In genomic region chr11:49841886-49842285, GRCm38 (mm10) we compare ENCODE assay signal across 22 mouse cellular contexts. TPM values are rescaled to one million over a fixed set of nuclear protein-coding genes. Genes with fewer than 3 reads are reported as not detected.
"Had no signal": no experiment of that assay in that cellular context is flagged by ENCODE, and none has a peak within 500 bp of the region (broad histone marks: within the 10 kb centered on the region; RNA-seq: fewer than 3 reads in every experiment).

No protein-coding gene starts in this region.

- H3K4me2 ChIP-seq: limb, embryonic 15.5 days; lung, embryonic 15.5 days; midbrain, embryonic 13.5 days had no signal

- H3K9ac ChIP-seq: limb, embryonic 15.5 days; liver, embryonic 14.5 days; lung, embryonic 15.5 days; midbrain, embryonic 13.5 days had no signal

- H3K36me3 ChIP-seq: lung, embryonic 15.5 days; midbrain, embryonic 13.5 days had no signal

- H3K27ac ChIP-seq: layer of hippocampus, adult 2 months; limb, embryonic 15.5 days; liver, embryonic 14.5 days; lung, embryonic 15.5 days; midbrain, embryonic 10.5 days; midbrain, embryonic 13.5 days; stomach, postnatal 0 days had no signal

- ATAC-seq: midbrain, embryonic 13.5 days; midbrain, embryonic 16.5 days had no signal

- H3K4me3 ChIP-seq: layer of hippocampus, adult 2 months; limb, embryonic 15.5 days; lung, embryonic 15.5 days; megakaryocyte, embryonic 14.5 days; midbrain, embryonic 10.5 days; midbrain, embryonic 13.5 days had no signal

- H3K27me3 ChIP-seq: limb, embryonic 15.5 days; lung, embryonic 15.5 days; megakaryocyte, embryonic 14.5 days; midbrain, embryonic 13.5 days had no signal

- H3K9me3 ChIP-seq: limb, embryonic 15.5 days; lung, embryonic 15.5 days; megakaryocyte, embryonic 14.5 days; midbrain, embryonic 10.5 days; midbrain, embryonic 13.5 days had no signal

- DNase-seq: kidney, adult 11 months; kidney, adult 8-10 months; kidney, postnatal 14 days; layer of hippocampus, adult 9-11 months; lung, adult 18-20 months; lung, postnatal 36 days; right cerebral cortex, adult 18-20 months; right cerebral cortex, postnatal 14 days; right cerebral cortex, postnatal 4 days; thymus, adult 2 months; thymus, postnatal 14 days; thymus, postnatal 4 days had no signal

RNA-seq across cellular contexts. Expression of gene Rasgef1c, which starts 59.7 kb away (rescaled TPM):
- total RNA-seq: monocyte, adult 5-6 weeks had no signal
- polyA plus RNA-seq: liver, embryonic 14.5 days had no signal
